Mouse (Mus musculus) limb, embryonic 10.5 days (tissue): Measurements from ENCODE around the gene Fyttd1. TPM values are rescaled to one million over a fixed set of nuclear protein-coding genes. Genes with fewer than 3 reads are reported as not detected.

Source experiments
- polyA plus RNA-seq: library from polyadenylated mRNA; unstranded; fragments of >200 nt; fragmentation: Nextera tagmentation; extraction: Ambion mirVana; gene quantifications from 2 replicates; pipeline ENCODE4 v1.2.1, GENCODE M21; 2016

The Fyttd1 gene
- polyA plus RNA-seq, 1 experiment from 2014 or later = 94.8 TPM

Other genes with a start within 250 kb of the Fyttd1 start
- gene Tnk2, start 233.6 kb upstream of the Fyttd1 start, polyA plus RNA-seq = 11.2 and 12.0 TPM in 2 replicates
- gene Muc4, start 141.6 kb upstream of the Fyttd1 start, polyA plus RNA-seq = not detected in 2 replicates
- not detected in 2 replicates for gene Muc20, start 80.1 kb upstream of the Fyttd1 start, polyA plus RNA-seq
- gene Smbd1, start 67.0 kb upstream of the Fyttd1 start, polyA plus RNA-seq = not detected in 2 replicates
- 16.2 and 17.6 TPM in 2 replicates for gene Rubcn, start 266 bp downstream of the Fyttd1 start, polyA plus RNA-seq
- gene Lrch3, start 36.6 kb downstream of the Fyttd1 start, polyA plus RNA-seq = 29.1 and 35.9 TPM in 2 replicates
- 1.8 and 2.5 TPM in 2 replicates for gene Iqcg, start 178.7 kb downstream of the Fyttd1 start, polyA plus RNA-seq
- gene Rpl35a, start 179.0 kb downstream of the Fyttd1 start, polyA plus RNA-seq = 980 and 1,183 TPM in 2 replicates
- gene Lmln, start 185.0 kb downstream of the Fyttd1 start, polyA plus RNA-seq = 1.8 and 2.3 TPM in 2 replicates